15 mouse cellular contexts compared by ENCODE assay signal in genomic region chr17:10056096-10056495, GRCm38 (mm10).
DNase-seq lines count a peak whose midpoint lies in the region.
"Had no signal": no experiment of that assay in that cellular context is flagged by ENCODE, and none has a peak within 500 bp of the region (broad histone marks: within the 10 kb centered on the region; RNA-seq: fewer than 3 reads in every experiment).

No protein-coding gene starts in this region.

- peak; percentile 81 for DNase-seq in heart, adult 11 months
- DNase-seq in heart, adult 18-20 months, result no peak
- peak; percentile 25 to 67 for DNase-seq in layer of hippocampus, adult 18-20 months (ENCODE audit: low spot score in 2 of 2)
- DNase-seq in layer of hippocampus, adult 9-10 months (ENCODE audit: low spot score), result no peak
- peak; percentile 41 to 66 for DNase-seq in layer of hippocampus, postnatal 14 days (ENCODE audit: low spot score in 2 of 2)
- DNase-seq in urinary bladder, postnatal 14 days (ENCODE audit: low spot score), result no peak
- DNase-seq: adrenal gland, adult 8-10 months; adrenal gland, postnatal 14 days; adrenal gland, postnatal 36 days; B cell, adult 2 months; cerebellum, adult 11-12 months; cerebellum, adult 2 months; cerebellum, adult 9-10 months; cerebellum, postnatal 10 days; cerebellum, postnatal 25 days had no signal

Comparison
In these comparisons a context has a peak if more than half of its experiments do, and no peak if none do; other contexts are left out.
1. DNase-seq: peak in heart, adult 11 months (single experiment), layer of hippocampus, adult 18-20 months (2 of 2) and layer of hippocampus, postnatal 14 days (2 of 2); none in heart, adult 18-20 months (0 of 2), layer of hippocampus, adult 9-10 months (single experiment) and urinary bladder, postnatal 14 days (single experiment).